Mouse (Mus musculus) gastrocnemius, adult 2 months (tissue): Measurements from ENCODE around the gene Atxn2. TPM values are rescaled to one million over a fixed set of nuclear protein-coding genes. Genes with fewer than 3 reads are reported as not detected.
"Not testable (repeated sequence)": the region's sequence is repeated elsewhere in the genome, so short reads cannot be mapped to it uniquely, and the experiment has no call there.

Experiments used
- DNase-seq: peaks from one replicate; pipeline ENCODE4 v3.0.0; 2022
- H3K27ac ChIP-seq: fragments of 200-600 bp; 2 replicates; pipeline ENCODE4 v1.8.1; 2022; ENCODE audit warnings: mild to moderate bottlenecking
- H3K4me3 ChIP-seq: fragments of 200-600 bp; 2 replicates; pipeline ENCODE4 v1.8.1; 2022; ENCODE audit warnings: mild to moderate bottlenecking, moderate library complexity
- CTCF ChIP-seq: fragments of 200-600 bp; IDR thresholded peaks from 2 replicates; pipeline ENCODE4 v1.8.1; 2022; ENCODE audit warnings: antibody characterized with exemption, mild to moderate bottlenecking, moderate library complexity
- intact Hi-C: fragments of 180-260 bp; cut with DNase I; formaldehyde crosslinking; loops from one replicate; pipeline ENCODE4 v1.15.1; 2025
- total RNA-seq, 2 experiments: library from RNA; stranded (reverse); gene quantifications; 2 replicates each; pipeline ENCODE4 v1.2.3; 2021

The Atxn2 gene
- total RNA-seq, 2 experiments from 2014 or later = 94.6 to 117 TPM

- peak; percentile 67 for DNase-seq
- Histone ChIP-seq H3K4me3 (peak within 1 kb of the TSS; percentile 74), H3K27ac (peak within 1 kb of the TSS; percentile 99)
- intact Hi-C loops = loop anchor here (5.0 kb wide), 1 partner anchor 125 kb away; the partner anchor contains the start of gene Atxn2
- 0 out of 2 replicates have a peak, but pooled peaks have one; percentile 3 for TF ChIP-seq CTCF
Observed at GRCm38 (mm10) chr5:121837441-121838340, 126.6 kb downstream of the Atxn2 start, which contains the start of gene Sh2b3. TSS of gene Sh2b3 (minus strand) at chr5:121837646.

GRCm38 (mm10) chr5:121838341-121839127, 127.4 kb downstream of the Atxn2 start:
- no peak for TF ChIP-seq CTCF
- peak; percentile 73 for DNase-seq
- intact Hi-C loops = loop anchor here (5.0 kb wide), 1 partner anchor 126 kb away; the partner anchor contains the start of gene Atxn2
- Histone ChIP-seq H3K4me3 (peak overlapping the region; percentile 74), H3K27ac (peak overlapping the region; percentile 99)

- intact Hi-C loops = loop anchor here (5.0 kb wide), 1 partner anchor 127 kb away; the partner anchor contains the start of gene Atxn2
- H3K4me3 ChIP-seq = peak overlapping the region; percentile 74
- no peak for TF ChIP-seq CTCF
- no peak for DNase-seq
- H3K27ac ChIP-seq = peak overlapping the region; percentile 99
Observed at GRCm38 (mm10) chr5:121839128-121839473, 128.0 kb downstream of the Atxn2 start.

GRCm38 (mm10) chr5:121841516-121841915, 130.4 kb downstream of the Atxn2 start:
- Histone ChIP-seq H3K27ac (peak overlapping the region; percentile 83), H3K4me3 (no peak overlapping the region)
- no peak for DNase-seq
- TF ChIP-seq CTCF = no peak
- intact Hi-C loops = loop anchor here (10.0 kb wide), 1 partner anchor 47 kb away; no protein-coding TSS in a partner anchor

- no peak for DNase-seq
- no peak for TF ChIP-seq CTCF
- Histone ChIP-seq H3K27ac (peak overlapping the region; percentile 83), H3K4me3 (no peak overlapping the region; the same call in 1 of the 2 replicates)
- intact Hi-C loops = loop anchor here (1.0 to 10.0 kb wide), 3 partner anchors 27 to 213 kb away; no protein-coding TSS in a partner anchor
Observed at GRCm38 (mm10) chr5:121841973-121842372, 130.8 kb downstream of the Atxn2 start.

- Histone ChIP-seq H3K4me3 (peak overlapping the region; percentile 73), H3K27ac (peak overlapping the region; percentile 83)
- peak; percentile 91 for DNase-seq
- intact Hi-C loops = loop anchor here (1.0 to 10.0 kb wide), 3 partner anchors 27 to 214 kb away; no protein-coding TSS in a partner anchor
- TF ChIP-seq CTCF = no peak; the same call in 1 of the 2 replicates
Observed at GRCm38 (mm10) chr5:121842665-121843118, 131.6 kb downstream of the Atxn2 start.

- Histone ChIP-seq H3K27ac (peak overlapping the region; percentile 83), H3K4me3 (peak overlapping the region; percentile 73)
- intact Hi-C loops = loop anchor here (2.0 to 10.0 kb wide), 2 partner anchors 49 to 215 kb away; no protein-coding TSS in a partner anchor
- TF ChIP-seq CTCF = no peak
- DNase-seq = no peak
Observed at GRCm38 (mm10) chr5:121843138-121843905, 132.2 kb downstream of the Atxn2 start.

GRCm38 (mm10) chr5:121845361-121845760, 134.2 kb downstream of the Atxn2 start:
- TF ChIP-seq CTCF = no peak
- peak overlapping the region; percentile 24; the same call in 1 of the 2 replicates for H3K27ac ChIP-seq
- H3K4me3 ChIP-seq = no peak overlapping the region
- no peak for DNase-seq
- intact Hi-C loops = loop anchor here (10.0 kb wide), 1 partner anchor 51 kb away; no protein-coding TSS in a partner anchor

GRCm38 (mm10) chr5:121846322-121846721, 135.2 kb downstream of the Atxn2 start:
- TF ChIP-seq CTCF = no peak
- intact Hi-C loops = loop anchor here (10.0 kb wide), 1 partner anchor 52 kb away; no protein-coding TSS in a partner anchor
- DNase-seq = no peak
- Histone ChIP-seq H3K4me3 (no peak overlapping the region), H3K27ac (no peak overlapping the region)

GRCm38 (mm10) chr5:121847269-121847668, 136.1 kb downstream of the Atxn2 start:
- not testable (repeated sequence) for H3K4me3 ChIP-seq, DNase-seq, H3K27ac ChIP-seq
- intact Hi-C loops = loop anchor here (10.0 kb wide), 1 partner anchor 52 kb away; no protein-coding TSS in a partner anchor

GRCm38 (mm10) chr5:121848035-121848519, 136.9 kb downstream of the Atxn2 start:
- intact Hi-C loops = loop anchor here (10.0 kb wide), 1 partner anchor 53 kb away; no protein-coding TSS in a partner anchor
- peak overlapping the region; percentile 93 for H3K4me3 ChIP-seq
- TF ChIP-seq CTCF = peak; percentile 44
- H3K27ac ChIP-seq = peak overlapping the region; percentile 87
- peak; percentile 68 for DNase-seq
